Mouse (Mus musculus) myocyte (in vitro differentiated cells): ENCODE data around the gene Sdk1. TPM values are rescaled to one million over a fixed set of nuclear protein-coding genes. Genes with fewer than 3 reads are reported as not detected.

Experiments used
- H3K27me3 ChIP-seq: one replicate; pipeline ENCODE4 v1.6.1; 2011; ENCODE audit not compliant: control insufficient read depth, insufficient read depth, insufficient read length
- H3K36me3 ChIP-seq: one replicate; pipeline ENCODE4 v1.6.1; 2011; ENCODE audit not compliant: control insufficient read depth, insufficient read depth
- H3K4me2 ChIP-seq: one replicate; pipeline ENCODE4 v1.6.1; 2011; ENCODE audit warnings: low read depth, control low read depth
- H3K4me3 ChIP-seq: one replicate; pipeline ENCODE4 v1.5.1; 2011; ENCODE audit warnings: mild to moderate bottlenecking, control low read depth, moderate library complexity
- H3K79me2 ChIP-seq: one replicate; pipeline ENCODE4 v1.6.1; 2011; ENCODE audit not compliant: control insufficient read depth, insufficient read depth
- H3ac ChIP-seq: one replicate; pipeline ENCODE4 v1.6.1; 2011; ENCODE audit not compliant: control insufficient read depth, insufficient read length
- CEBPB ChIP-seq: IDR thresholded peaks from 2 replicates; pipeline ENCODE4 v1.6.1; 2011; ENCODE audit warnings: mild to moderate bottlenecking, moderate library complexity; ENCODE audit not compliant: poor library complexity, insufficient read depth, severe bottlenecking
- E2F4 ChIP-seq: IDR thresholded peaks from one replicate; pipeline ENCODE4 v1.6.1; 2011; ENCODE audit warnings: mild to moderate bottlenecking, control low read depth, moderate library complexity; ENCODE audit not compliant: insufficient read depth
- MAX ChIP-seq: IDR thresholded peaks from one replicate; pipeline ENCODE4 v1.6.1; 2011; ENCODE audit warnings: low read depth, mild to moderate bottlenecking, control low read depth
- MYOD1 ChIP-seq, 3 experiments: IDR thresholded peaks; one replicate each; pipeline ENCODE4 v1.6.1; 2011; ENCODE audit warnings: control low read depth in 2 of 3, low read depth in 2 of 3, mild to moderate bottlenecking in 2 of 3, moderate library complexity in 1 of 3; ENCODE audit not compliant: insufficient read length in 2 of 3, control insufficient read depth in 1 of 3
- MYOG ChIP-seq, 3 experiments: IDR thresholded peaks; one replicate each; pipeline ENCODE4 v1.6.1; 2011; ENCODE audit warnings: control low read depth in 2 of 3, low read depth in 2 of 3, mild to moderate bottlenecking in 2 of 3; ENCODE audit not compliant: insufficient read length in 2 of 3, control insufficient read depth in 1 of 3, insufficient read depth in 1 of 3
- POLR2A ChIP-seq: IDR thresholded peaks from one replicate; pipeline ENCODE4 v1.6.1; 2011; ENCODE audit warnings: low read depth, mild to moderate bottlenecking, control low read depth, moderate library complexity; ENCODE audit not compliant: insufficient read length
- POLR2AphosphoS2 ChIP-seq: IDR thresholded peaks from one replicate; pipeline ENCODE4 v1.6.1; 2011; ENCODE audit warnings: low read depth, control low read depth; ENCODE audit not compliant: insufficient read length
- REST ChIP-seq: IDR thresholded peaks from one replicate; pipeline ENCODE4 v1.6.1; 2011; ENCODE audit warnings: mild to moderate bottlenecking, control low read depth, moderate library complexity; ENCODE audit not compliant: insufficient read depth, insufficient read length
- SRF ChIP-seq: IDR thresholded peaks from one replicate; pipeline ENCODE4 v1.6.1; 2011; ENCODE audit warnings: low read depth; ENCODE audit not compliant: control insufficient read depth, insufficient read length
- TCF12 ChIP-seq: IDR thresholded peaks from one replicate; pipeline ENCODE4 v1.6.1; 2011; ENCODE audit warnings: mild to moderate bottlenecking, control low read depth; ENCODE audit not compliant: poor library complexity, insufficient read depth, severe bottlenecking
- TCF3 ChIP-seq: IDR thresholded peaks from one replicate; pipeline ENCODE4 v1.6.1; 2011; ENCODE audit warnings: low read depth, control low read depth; ENCODE audit not compliant: insufficient read length
- USF1 ChIP-seq: IDR thresholded peaks from one replicate; pipeline ENCODE4 v1.6.1; 2011; ENCODE audit warnings: low read depth, mild to moderate bottlenecking, control low read depth, moderate library complexity
- polyA plus RNA-seq: library from polyadenylated mRNA; unstranded; fragments of >200 nt; fragmentation: generic; extraction: Trizol; gene quantifications from one replicate; pipeline ENCODE4 v1.2.1, GENCODE M21; 2012; ENCODE audit warnings: missing spikeins

Sdk1 gene
- polyA plus RNA-seq, 1 experiment, result 1.6 TPM

DNA sequence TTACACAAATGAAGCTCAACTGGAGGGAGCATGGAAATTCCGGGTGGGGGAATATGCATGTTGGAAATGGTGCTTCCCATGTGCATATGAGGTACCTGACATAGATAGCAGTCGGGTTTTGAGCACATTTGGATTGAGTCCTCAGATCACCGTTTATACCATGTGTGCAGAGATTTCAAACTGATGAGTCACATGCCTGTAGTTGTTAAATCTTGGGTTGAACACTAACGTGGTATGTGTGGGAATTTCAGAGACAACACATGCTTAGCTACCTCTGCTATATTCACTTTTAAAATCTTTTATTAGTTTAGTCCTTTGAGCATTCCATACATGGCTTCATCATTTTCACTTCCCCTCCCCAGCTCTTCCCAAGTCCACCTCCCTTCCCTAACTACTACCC, 71.0 kb downstream of the Sdk1 start:
- H3ac ChIP-seq, result no peak overlapping the region
- peak overlapping the region; percentile 36 for H3K4me2 ChIP-seq
- H3K4me3 ChIP-seq, result no peak overlapping the region
- no peaks in the 10 kb centered on the region for H3K36me3 ChIP-seq
- no peaks in the 10 kb centered on the region for H3K27me3 ChIP-seq
- no peaks in the 10 kb centered on the region for H3K79me2 ChIP-seq
- TF ChIP-seq TCF3, result no peak
- no peak for TF ChIP-seq MAX
- no peak for TF ChIP-seq MYOD1 (IDR thresholded peaks at IDR 0.05; ENCODE audit: control insufficient read depth in 1 of 3, insufficient read length in 2 of 3, low read depth in 2 of 3)
- TF ChIP-seq POLR2A, result no peak
- no peak for TF ChIP-seq POLR2AphosphoS2
- no peak for TF ChIP-seq USF1
- no peak for TF ChIP-seq SRF
- no peak for TF ChIP-seq TCF12
- TF ChIP-seq CEBPB, result no peak
- no peak for TF ChIP-seq E2F4
- TF ChIP-seq REST, result no peak
- TF ChIP-seq MYOG (IDR thresholded peaks at IDR 0.05; ENCODE audit: control insufficient read depth in 1 of 3, insufficient read depth in 1 of 3, insufficient read length in 2 of 3, low read depth in 2 of 3), result no peak

DNA sequence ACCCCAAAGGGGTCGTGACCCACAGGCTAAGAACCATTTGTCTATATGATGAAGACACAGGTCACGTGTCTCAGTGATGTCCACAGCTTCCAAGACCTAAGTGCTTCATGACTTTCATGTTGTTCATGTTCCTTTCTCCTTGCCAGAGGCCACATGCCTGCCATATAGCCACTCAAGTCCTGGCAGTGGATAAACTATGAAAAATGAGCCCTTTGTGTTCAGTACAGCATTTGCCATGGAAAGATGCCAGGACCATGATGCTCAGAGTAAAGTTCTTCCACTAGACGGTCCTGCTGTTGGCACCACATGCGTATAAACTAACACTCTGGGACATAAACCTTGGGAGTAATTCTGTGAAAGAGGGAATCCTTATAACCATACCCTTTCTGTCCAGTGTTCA, 75.8 kb downstream of the Sdk1 start:
- TF ChIP-seq TCF3 (no peak), USF1 (no peak), SRF (no peak), MYOD1 (IDR thresholded peaks at IDR 0.05; ENCODE audit: control insufficient read depth in 1 of 3, insufficient read length in 2 of 3, low read depth in 2 of 3) (no peak), CEBPB (no peak), E2F4 (no peak), MYOG (IDR thresholded peaks at IDR 0.05; ENCODE audit: control insufficient read depth in 1 of 3, insufficient read depth in 1 of 3, insufficient read length in 2 of 3, low read depth in 2 of 3) (no peak), REST (no peak), POLR2A (no peak), MAX (no peak), POLR2AphosphoS2 (no peak)
- H3K79me2 ChIP-seq, result no peaks in the 10 kb centered on the region
- H3K27me3 ChIP-seq, result no peaks in the 10 kb centered on the region
- no peak overlapping the region for H3K4me2 ChIP-seq
- no peaks in the 10 kb centered on the region for H3K36me3 ChIP-seq
- no peak overlapping the region for H3K4me3 ChIP-seq
- no peak overlapping the region for H3ac ChIP-seq

DNA sequence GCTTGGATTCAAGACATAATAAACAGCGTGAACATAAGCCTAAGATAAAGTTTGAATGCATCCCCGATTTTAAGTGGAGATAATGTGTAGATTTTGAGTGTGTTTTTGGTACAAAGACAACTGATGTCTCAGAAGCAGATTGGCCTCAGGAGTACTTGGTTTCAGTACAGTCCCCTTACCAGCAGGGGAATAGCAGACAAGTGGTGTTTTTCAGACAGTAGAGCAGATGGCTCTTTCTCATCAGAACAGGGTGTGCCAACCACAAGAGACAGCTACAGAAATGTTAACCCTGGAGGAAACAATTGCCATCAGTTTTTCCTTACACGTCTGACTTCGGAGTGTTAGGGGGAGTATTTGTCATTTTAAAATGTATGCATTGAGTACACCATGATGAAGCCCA, 83.6 kb downstream of the Sdk1 start:
- no peaks in the 10 kb centered on the region for H3K27me3 ChIP-seq
- H3K4me3 ChIP-seq, result no peak overlapping the region
- no peaks in the 10 kb centered on the region for H3K79me2 ChIP-seq
- peak overlapping the region; percentile 35 for H3K4me2 ChIP-seq
- H3K36me3 ChIP-seq, result no peaks in the 10 kb centered on the region
- TF ChIP-seq REST (no peak), SRF (no peak), USF1 (no peak), MAX (no peak), CEBPB (no peak), MYOG (IDR thresholded peaks at IDR 0.05; ENCODE audit: control insufficient read depth in 1 of 3, insufficient read depth in 1 of 3, insufficient read length in 2 of 3, low read depth in 2 of 3) (no peak), TCF3 (no peak), E2F4 (no peak), POLR2A (no peak), POLR2AphosphoS2 (no peak), MYOD1 (IDR thresholded peaks at IDR 0.05; ENCODE audit: control insufficient read depth in 1 of 3, insufficient read length in 2 of 3, low read depth in 2 of 3) (no peak)
- H3ac ChIP-seq, result no peak overlapping the region

DNA sequence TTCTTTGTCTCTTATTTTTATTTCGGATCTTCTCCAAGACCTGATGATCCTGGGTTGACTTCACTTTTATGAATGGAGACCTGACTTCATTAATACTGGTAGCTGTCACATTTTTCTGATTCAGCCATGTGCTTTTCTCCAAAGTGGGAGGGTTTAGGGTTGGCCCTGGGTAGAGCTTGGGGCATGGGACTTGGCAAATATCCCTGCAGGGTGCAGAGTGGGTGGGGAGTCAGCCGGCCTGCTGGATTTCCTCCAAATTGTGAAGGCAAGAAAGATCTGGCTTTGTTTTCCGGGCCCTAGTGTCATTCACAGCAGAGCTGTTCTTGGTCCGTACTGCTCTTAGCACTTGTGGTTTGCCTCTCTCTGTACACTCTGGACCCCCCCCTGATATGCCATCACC, 103.1 kb downstream of the Sdk1 start:
- H3K4me3 ChIP-seq, result no peak overlapping the region
- no peak overlapping the region for H3ac ChIP-seq
- H3K4me2 ChIP-seq, result no peak overlapping the region
- H3K27me3 ChIP-seq, result no peaks in the 10 kb centered on the region
- H3K79me2 ChIP-seq, result no peaks in the 10 kb centered on the region
- no peak for TF ChIP-seq TCF3
- TF ChIP-seq REST, result no peak
- TF ChIP-seq POLR2A, result no peak
- TF ChIP-seq USF1, result no peak
- TF ChIP-seq POLR2AphosphoS2, result no peak
- TF ChIP-seq MYOG (IDR thresholded peaks at IDR 0.05; ENCODE audit: control insufficient read depth in 1 of 3, insufficient read depth in 1 of 3, insufficient read length in 2 of 3, low read depth in 2 of 3), result no peak
- no peak for TF ChIP-seq CEBPB
- TF ChIP-seq MAX, result no peak
- no peak for TF ChIP-seq E2F4
- TF ChIP-seq SRF, result no peak
- no peak for TF ChIP-seq TCF12
- no peak for TF ChIP-seq MYOD1 (IDR thresholded peaks at IDR 0.05; ENCODE audit: control insufficient read depth in 1 of 3, insufficient read length in 2 of 3, low read depth in 2 of 3)
- no peaks in the 10 kb centered on the region for H3K36me3 ChIP-seq

DNA sequence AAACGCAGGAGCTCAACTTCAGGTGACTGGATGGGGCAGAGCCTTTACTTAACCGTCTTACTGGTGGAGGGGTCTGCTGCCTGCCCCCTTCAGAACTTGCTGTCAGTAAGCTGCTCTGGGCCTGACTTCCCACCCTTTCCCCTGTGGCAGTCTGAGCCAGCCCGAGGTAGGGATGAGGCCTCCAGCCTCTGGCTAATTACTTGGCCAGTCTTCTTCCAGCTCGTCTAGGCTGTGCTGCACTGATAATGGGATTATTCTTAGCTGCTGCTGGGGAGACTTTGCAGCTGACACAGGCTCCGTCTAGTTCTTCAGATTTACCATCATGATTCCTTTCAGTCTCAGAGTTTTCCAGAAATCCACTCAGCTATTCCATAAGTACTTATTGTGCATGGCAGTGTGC, 104.2 kb downstream of the Sdk1 start:
- no peaks in the 10 kb centered on the region for H3K36me3 ChIP-seq
- H3K4me3 ChIP-seq, result no peak overlapping the region
- H3K79me2 ChIP-seq, result no peaks in the 10 kb centered on the region
- no peak overlapping the region for H3K4me2 ChIP-seq
- H3ac ChIP-seq, result no peak overlapping the region
- TF ChIP-seq MYOG (IDR thresholded peaks at IDR 0.05; ENCODE audit: control insufficient read depth in 1 of 3, insufficient read depth in 1 of 3, insufficient read length in 2 of 3, low read depth in 2 of 3), result no peak
- TF ChIP-seq TCF3, result no peak
- H3K27me3 ChIP-seq, result no peaks in the 10 kb centered on the region
